Mouse (Mus musculus): Measurements from ENCODE around the gene Copg1.

DNA sequence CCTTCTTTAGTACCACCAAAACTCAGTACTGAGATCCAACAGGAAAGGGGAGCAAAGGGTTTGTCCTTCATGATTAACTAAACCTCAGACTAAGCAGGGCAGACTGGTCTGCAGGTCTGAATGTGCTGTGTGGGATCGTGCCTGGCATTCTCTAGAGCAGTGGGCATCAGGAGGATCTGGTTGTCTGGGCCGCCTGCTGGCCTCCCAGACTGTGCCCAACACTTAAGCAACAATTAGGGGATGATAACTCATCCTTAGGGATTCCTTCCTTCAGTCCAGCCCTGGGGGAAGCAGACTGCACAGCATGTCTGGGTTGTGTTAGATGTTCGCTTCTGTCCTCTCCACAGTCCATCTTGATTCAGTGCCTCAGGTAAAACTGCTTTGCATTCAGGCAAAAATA lies 51.3 kb downstream of the Copg1 start:
- TF ChIP-seq CTCF (IDR thresholded peaks at IDR 0.05; ENCODE audit: control insufficient read depth, insufficient read depth, insufficient replicate concordance, low read depth, low read length) (no peak), POLR2A (IDR thresholded peaks at IDR 0.05; ENCODE audit: control insufficient read depth, low read depth, low read length) (no peak)

Measured in testis, adult 2 months (tissue).